Mouse (Mus musculus): Measurements from ENCODE around the gene Srcin1. TPM values are rescaled to one million over a fixed set of nuclear protein-coding genes. Genes with fewer than 3 reads are reported as not detected.

Srcin1 gene
- total RNA-seq, 2 experiments from 2014 or later: 0.20 to 0.47 TPM

DNA sequence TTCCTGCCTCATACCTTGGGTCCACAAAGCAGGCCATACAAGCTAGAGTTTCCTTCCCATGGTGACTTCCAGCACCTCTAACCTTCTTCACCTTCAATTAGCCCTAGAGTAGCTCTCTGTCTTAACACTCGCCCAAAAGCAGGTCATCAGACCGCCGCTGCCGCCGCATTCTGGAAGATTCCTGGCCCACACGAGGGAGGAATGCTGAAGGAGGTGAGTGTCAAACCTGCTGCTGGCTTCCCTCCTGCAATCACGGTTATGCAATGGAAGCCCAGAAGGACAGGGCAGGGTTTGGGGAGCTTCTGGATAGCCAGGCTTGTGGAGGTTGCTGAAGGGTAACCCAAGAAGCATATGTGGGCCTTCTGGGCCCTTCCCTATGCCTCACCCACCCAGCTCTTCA lies 8.5 kb upstream of the Srcin1 start:
- intact Hi-C loops (cut with DNase I): no loop called here
- no peak for DNase-seq (ENCODE audit: low spot score)

DNA sequence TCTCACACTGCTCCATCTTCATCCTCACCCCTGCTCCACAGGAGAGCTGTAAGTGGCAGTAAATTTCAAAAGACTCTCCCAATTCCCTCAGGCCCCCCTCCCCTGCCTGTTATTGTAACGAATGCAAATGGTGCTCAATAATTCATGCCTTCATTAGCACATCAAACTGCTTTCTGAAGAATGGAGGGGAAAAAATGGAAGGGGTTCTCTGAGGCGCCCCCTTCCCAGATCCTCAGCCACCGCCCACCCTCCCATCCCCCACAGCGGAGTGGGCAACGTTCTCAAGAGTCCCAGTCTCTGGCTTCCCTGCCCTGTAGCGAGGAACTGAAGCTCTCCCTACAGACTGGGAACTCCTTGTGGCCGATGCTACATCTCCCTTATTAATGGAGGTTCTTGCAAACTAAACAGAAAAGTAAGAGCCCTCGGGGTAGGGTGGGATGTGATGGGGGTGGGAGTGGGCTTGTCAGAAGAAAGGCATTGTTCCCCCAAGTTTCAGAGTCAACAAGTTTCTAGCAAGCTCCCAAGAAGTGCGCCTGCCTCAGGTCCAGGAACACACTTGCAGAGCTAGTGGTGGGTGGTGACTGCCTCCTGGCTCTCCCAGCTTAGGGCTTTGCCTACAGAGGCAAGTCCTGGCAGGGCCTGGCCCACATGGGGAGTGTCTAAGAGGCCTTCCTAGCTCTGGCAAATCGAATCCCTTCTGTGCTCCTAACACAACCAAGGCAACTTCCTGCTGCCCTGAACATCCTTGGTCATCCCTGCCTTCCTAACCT lies 3.3 kb upstream of the Srcin1 start:
- DNase-seq (ENCODE audit: low spot score): no peak
- intact Hi-C loops (cut with DNase I): loop anchor here (5.0 kb wide), 2 partner anchors 43 to 47 kb away; no protein-coding TSS in a partner anchor

DNA sequence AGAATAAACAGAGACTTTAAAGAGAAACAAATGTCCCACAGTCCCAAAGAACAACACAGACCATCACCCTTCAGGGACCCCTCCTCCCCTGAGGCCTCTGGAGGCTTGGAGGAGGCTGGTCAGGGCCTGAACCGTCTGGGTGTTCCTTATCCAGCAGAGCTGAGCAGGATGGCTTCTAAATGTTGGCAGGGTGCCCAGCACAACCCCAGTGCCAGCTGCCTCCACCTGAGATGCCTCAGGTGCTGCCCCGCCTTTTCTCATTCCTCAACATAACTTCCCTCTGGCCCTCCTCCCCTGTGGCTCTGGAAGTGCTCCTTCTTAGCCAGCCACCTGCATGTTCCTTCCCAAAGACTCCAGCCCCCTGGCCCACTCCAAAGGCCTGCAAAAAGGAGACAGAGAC lies 2.3 kb upstream of the Srcin1 start:
- DNase-seq (ENCODE audit: low spot score): no peak
- intact Hi-C loops (cut with DNase I): loop anchor here (5.0 kb wide), 2 partner anchors 44 to 46 kb away; no protein-coding TSS in a partner anchor

DNA sequence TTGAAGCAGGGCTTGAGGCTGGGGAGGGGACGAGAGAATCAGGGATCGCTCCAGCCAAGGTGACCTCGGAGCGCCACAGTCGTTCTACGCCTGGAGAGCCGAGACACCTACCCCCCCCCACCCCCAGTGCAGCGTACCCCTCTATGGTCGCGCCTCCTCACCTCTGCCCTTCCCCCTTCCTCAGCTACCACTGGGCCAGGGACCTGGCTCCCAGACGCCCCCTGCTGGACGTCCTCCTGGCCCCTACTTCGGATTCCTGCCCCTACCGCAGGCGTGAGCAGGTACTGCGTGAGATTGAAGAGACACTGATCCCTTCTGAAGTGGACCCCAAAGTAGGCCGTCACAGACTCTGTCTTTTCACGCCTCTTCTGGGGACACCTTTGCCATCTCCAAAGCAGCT lies 348 bp downstream of the Srcin1 start:
- intact Hi-C loops (cut with DNase I): loop anchor here (5.0 kb wide), 2 partner anchors 43 to 47 kb away; no protein-coding TSS in a partner anchor
- peak; percentile 31 for DNase-seq (ENCODE audit: low spot score)

DNA sequence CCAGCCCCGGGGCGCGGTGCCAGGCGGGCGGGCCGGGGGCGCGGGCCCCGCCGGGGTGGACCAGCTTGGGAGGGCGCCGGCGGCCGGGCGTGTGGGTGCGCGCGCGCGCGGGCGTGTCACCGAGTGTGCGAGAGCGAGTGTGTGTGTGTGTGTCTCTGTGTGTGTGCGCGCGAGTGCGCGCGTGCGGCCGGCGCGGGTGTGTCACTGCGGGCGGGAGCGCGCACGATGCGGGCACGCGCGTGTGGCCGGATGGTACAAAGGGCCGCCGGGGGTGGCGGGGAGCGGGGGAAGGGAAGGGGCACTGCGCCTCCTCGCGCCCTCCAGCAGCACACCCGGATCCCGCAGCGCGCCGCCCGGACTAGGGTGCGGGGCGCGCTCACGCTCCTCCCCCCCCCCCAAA lies 911 bp downstream of the Srcin1 start:
- intact Hi-C loops (cut with DNase I): loop anchor here (5.0 kb wide), 2 partner anchors 43 to 47 kb away; no protein-coding TSS in a partner anchor
- DNase-seq (ENCODE audit: low spot score): no peak

DNA sequence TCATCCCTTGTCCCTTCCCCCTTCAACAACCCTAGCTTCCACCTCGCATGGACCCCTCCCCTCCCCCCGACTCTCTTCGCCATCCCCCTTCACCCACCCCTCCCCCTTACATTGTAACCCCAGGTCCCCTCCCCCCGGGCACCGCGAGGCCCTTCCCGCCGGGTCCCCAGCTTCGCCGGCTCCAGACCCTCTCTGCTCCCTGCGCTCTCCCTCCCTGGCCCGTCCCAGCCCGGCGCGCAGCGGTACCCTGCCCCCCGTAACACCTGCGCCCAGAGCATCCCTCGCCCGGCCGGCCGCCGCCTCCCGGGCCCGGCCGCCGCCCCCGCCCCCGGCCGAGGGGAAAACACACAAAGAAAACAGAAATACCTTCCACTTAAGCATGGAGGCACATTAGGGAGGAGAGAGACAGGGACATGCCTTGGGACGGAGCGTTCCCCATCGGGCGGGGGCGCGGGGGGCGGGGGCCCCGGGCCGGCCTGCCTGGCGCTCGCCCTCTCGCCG lies 1.4 kb downstream of the Srcin1 start:
- DNase-seq (ENCODE audit: low spot score): no peak
- intact Hi-C loops (cut with DNase I): loop anchor here (5.0 kb wide), 2 partner anchors 42 to 48 kb away; no protein-coding TSS in a partner anchor

DNA sequence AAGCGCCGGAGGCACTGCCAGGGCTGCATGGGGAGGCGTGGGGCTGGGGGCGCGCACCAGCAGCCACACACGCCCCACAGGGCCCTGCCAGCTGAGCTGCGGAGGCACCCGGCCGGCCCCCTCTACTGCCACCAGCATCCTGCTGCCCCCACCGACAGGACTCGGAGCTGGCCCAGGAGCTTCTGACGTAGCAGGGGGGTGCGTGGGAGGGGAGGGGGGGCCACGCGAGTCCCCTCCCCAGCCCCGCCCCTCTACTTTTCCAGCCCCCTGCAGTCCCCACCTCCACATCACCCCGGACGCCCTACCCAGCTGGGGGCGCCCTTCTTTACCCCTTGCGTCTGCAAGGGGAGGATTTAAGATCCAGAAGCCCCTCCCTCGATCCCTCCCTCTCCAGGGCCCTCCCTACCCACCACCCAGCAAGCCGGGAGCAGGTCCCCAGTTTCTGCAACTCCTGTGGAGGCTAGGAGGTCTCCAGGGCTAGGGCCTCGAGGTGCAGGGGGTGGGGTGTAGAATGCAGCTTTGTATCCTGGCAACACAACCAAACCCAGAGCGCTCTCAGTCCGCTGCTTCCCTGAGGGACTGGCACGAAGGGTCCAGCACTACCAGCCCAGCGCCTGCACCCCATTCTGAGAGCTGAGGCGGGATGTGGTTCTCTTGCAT lies 2.0 kb downstream of the Srcin1 start:
- DNase-seq (ENCODE audit: low spot score): no peak
- intact Hi-C loops (cut with DNase I): no loop called here

DNA sequence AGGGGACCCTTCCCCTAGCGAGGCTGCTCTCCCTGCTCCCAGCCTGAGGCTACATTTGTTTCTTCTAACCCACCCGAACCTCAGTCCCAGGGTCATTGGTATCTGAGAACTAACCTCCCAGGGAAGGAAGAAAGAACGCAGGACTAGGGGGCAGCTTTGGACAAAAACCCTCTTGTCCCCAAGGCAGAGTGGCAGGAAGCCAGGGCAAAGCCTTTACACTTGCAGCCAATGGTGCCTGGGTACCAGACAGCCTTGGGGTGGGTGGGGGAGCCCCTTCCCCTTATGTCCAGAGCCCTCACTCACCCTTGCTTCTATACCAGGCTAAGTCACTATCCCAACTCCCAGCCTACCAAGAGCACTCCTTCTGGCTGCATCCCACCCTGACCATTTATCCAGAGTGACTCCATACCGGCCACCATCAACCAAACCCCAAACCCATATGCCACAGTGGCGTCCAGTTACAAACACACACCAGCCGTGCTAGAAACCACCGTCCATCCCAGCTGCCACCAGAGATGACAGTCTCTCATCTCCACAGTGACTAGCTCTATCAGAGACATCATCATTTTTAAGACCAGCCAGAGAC lies 3.0 kb downstream of the Srcin1 start:
- intact Hi-C loops (cut with DNase I): no loop called here
- no peak for DNase-seq (ENCODE audit: low spot score)

DNA sequence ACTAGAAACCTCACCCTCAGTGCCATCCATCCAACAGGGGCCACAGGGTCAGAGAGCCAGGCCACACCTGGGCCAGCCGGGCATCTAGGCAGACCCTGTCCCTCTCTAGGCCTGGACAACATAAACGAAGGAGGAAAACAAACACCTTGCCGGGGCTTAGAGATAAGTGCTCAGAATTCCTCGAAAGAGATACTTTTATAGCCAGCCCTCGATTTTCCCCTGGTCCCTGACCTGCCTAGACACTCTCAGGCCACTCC lies 4.0 kb downstream of the Srcin1 start:
- intact Hi-C loops (cut with DNase I): no loop called here
- DNase-seq (ENCODE audit: low spot score): no peak

DNA sequence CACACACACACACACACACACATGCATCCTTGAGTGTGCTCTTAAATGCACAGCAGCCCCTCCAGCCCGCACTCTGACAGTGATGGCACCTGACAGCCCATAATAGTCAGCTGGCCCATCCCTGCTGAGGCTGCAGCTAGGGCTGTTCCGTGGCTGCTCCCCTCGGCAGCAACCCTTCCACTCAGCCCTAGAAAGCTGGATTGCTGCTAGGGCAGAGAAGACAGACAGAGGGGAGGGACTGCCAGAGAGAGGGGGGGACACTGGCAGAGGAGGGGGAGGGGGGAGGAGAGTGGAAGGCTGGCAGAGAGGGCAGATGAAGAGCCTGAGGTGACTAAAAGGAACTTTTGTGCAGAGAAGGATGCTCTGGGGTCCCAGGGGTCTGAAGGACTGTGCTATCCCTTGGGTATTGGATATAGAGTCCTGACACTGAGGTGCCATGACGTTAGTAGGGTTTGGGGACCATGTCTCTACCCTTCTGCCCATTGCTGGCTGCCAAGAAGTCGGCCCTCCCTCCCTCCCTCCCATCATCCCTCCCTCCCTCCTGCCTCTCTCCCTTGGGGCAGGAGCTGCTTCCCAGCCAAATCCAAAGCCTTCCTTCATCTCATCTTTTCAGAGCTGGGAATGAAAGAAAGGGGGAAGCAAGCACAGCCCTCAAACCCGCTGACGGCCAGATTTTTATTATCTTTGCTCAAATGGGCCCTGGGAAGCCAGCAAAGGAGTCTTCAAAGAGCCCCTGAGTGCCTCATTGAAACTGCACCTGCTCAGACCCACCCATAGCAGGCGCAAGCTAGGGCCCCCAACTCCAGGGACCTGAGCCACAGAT lies 4.5 kb downstream of the Srcin1 start:
- intact Hi-C loops (cut with DNase I): no loop called here
- no peak for DNase-seq (ENCODE audit: low spot score)

DNA sequence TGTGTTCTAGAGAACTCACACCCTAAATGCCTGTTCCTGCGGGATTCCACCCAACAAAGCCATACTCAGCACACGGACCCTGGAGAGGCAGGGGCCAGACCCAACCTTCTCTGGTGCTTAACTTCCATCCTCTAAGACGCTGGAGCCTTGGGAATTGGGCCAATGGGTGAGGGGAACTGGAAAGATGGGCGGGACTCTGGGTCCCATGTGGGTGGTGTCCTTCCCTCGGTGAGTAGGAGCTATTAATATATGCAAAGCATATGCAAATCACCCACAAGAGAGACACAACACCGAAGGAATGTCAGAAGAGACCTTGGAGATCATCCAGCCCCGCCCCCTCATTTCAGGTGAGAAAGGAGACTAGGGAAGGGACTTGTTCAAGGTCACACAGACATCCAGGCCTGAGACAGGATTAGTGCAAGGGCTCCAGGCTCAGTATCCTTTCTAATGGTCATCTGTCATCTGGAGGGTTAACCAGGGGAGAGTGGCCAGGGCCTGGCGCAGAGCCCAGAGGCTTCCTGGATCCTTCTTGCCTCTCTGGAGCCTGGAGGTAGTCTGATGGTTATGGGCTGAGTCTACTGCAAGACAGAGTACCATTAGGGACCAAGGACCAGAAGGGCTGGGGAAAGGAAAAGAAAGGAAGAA lies 5.4 kb downstream of the Srcin1 start:
- intact Hi-C loops (cut with DNase I): no loop called here
- no peak for DNase-seq (ENCODE audit: low spot score)

DNA sequence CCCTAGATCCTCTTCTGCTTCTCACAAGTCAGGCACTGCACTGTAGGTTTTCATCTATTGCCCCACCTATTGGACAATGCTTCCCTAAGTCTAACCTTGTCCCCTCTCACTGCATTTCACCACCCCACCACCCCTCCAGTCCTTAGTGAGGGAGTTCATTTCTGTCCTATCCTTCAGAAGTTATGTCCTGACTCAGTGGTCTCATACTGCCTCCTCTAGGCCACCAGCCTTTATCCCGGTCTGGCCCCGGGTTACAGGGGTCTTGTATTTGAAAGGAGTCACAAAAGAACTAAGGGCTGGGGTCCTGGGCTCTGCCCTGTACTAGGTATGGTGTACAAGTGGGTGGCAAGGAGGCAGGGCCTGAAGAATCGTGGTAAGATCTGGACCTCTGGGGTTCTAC lies 6.2 kb downstream of the Srcin1 start:
- intact Hi-C loops (cut with DNase I): no loop called here
- DNase-seq (ENCODE audit: low spot score): no peak

DNA sequence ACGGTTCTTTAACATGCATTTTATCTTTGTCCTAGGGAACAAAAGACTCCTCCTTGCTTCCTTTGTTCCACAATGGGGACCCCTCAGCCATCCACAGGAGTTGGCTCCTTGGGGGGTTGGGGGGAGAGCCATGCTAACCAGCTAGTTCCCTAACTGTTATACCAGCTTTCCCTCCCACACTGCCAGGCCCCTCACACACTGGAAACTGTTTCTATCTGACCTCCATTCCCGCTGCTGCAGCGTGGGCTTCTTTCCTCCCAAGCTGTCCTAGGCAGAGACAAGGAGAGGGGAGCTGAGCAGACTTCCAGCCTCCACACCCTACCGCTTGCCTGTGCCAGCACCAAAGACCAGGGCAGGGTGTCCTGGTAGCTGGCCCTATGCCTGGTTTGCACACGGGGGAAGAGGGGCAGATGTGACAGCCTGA lies 6.7 kb downstream of the Srcin1 start:
- DNase-seq (ENCODE audit: low spot score): no peak
- intact Hi-C loops (cut with DNase I): no loop called here

DNA sequence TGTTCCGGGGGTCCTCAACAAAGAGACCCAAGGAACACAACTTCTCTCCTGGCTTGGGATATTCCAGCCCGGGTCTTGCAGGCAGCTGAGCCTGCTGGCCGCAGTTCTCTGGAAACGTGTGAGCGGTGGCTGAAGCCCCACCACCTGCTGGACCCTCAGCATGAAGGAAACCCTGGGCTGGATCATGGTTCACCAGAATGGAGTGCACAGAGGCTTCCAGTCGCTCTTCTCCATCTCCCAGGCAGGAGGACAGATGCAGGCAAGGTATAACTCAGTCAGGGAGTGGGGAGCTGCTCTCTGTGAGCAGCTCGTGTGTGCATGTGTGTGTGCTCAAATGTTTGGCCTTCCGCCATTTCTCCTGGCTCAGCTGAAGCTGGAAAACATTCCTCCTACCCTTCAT lies 7.3 kb downstream of the Srcin1 start:
- intact Hi-C loops (cut with DNase I): no loop called here
- DNase-seq (ENCODE audit: low spot score): peak; percentile 44

DNA sequence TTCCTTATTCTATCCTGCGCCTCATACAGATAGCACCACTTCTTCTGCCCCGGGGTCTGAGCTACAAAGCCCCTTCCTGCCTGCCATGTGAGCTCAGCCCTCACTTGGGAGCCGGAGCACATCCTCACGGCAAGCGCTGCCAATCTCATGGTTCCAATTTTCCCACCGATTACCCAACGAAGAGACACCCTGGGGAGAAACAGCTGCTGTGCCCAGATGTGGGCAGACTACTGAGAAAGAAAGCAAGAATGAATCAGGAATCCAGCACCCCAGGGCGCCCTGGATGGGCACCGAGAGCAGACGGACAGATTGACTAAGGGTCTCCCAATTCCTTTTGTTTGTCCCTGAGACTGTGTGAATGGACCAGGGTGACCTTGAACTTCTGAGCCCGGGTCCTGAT lies 8.5 kb downstream of the Srcin1 start:
- intact Hi-C loops (cut with DNase I): no loop called here

DNA sequence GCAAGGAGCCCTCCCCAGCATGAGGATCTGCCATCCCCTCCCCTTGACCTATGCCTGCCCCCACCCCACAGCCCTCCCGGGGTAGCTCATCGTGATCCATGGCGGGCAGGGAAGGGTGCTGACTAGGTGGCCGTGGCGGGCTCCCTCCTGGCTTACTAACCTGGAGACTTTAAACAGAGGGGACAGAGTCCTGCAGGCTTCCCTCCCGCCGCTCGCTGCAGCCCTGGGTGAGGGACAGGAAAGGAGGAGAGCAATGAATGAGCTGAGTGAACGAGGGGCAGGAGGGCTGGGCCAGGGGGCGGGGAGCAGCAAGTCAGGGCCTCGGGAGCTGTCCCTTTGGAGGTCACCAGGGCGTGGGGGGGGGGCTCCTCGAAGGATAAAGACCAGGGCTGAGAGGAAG lies 9.4 kb downstream of the Srcin1 start:
- intact Hi-C loops (cut with DNase I): no loop called here
- DNase-seq (ENCODE audit: low spot score): no peak

More for the DNA sequence above, 8.5 kb downstream of the Srcin1 start:
- DNase-seq (ENCODE audit: low spot score): no peak

DNA sequence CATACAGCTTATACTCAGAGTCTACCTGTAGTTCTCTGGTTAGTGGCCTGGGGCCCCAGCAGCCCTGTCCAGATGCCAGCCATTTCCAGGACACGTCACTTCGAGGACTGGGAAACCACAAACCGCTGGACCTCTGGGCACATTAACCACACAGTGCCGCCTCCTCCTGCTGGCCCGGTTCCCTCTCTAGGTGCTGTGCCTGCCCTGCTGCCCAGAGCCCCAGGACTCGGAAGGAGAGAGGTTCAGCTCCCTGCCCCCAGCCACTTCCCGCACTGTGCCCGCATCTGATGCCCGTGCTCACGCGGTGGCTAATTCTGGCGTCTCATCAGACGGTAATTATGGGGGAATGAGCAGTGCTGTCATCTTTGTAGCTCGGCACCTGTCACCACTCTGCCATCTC lies 12.3 kb downstream of the Srcin1 start:
- intact Hi-C loops (cut with DNase I): no loop called here

DNA sequence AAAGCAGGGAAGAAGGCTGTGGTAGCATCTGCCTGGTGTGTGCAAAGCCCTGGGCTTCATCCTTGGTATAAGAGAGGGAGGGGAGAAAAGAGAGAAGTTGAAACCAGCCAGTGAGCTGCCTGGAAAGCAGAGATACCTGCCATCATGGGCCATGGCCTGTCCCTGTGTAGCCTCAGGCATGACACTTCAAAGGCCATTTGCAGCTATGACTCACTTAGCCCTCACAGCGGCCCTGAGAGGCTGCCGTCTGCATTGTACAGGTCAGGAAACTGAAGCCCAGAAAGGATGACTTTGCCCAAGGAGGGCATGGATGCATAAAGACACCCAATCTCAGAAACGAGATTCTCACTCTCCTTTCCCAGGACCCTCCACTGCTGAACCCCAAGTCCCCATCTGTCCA lies 13.4 kb downstream of the Srcin1 start:
- no peak for DNase-seq (ENCODE audit: low spot score)
- intact Hi-C loops (cut with DNase I): no loop called here

More for the DNA sequence above, 12.3 kb downstream of the Srcin1 start:
- no peak for DNase-seq (ENCODE audit: low spot score)

DNA sequence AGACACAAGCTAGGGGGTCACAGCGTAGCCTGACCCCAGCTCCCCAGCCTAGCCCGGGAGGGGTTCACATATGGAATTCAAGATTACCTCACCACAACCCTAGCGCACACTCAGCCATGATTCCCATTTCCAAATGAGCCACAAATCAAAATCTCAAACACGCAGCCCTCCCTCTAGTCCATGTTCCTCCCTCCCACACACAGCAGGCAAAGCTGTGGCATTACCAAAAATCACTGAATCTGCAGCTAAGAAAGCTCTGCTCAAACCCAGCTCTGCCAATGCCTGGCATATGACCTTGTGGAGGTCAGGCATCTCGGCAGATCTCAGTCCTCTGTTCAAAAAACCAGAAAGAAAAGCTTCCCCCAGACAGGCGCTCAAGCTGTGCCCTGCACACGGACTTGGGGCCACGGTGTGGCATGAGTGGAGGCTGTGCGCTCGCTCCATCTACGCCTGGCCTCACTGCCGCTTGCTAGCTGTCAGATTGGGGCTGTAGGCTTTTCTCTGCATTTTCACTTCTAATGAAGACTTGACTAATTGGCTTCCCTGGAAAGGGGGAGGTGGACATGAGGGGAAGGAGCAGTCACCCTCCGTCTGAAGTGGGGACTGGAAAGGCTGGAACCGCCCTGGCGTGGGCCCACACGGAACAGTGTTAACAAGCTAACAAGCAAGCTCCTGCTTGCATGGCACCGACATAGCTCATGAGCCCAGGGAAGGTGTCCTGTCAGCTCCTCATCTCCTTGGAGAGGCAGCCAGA lies 15.6 kb downstream of the Srcin1 start:
- DNase-seq (ENCODE audit: low spot score): no peak
- intact Hi-C loops (cut with DNase I): no loop called here

Measured in heart, postnatal 25 days (tissue).